Mouse (Mus musculus): ENCODE measurements at regions not wholly inside any gene's neighbourhood (a gene's known extent, or its start where the extent isn't known, plus 50 kb on each side); places are given as distances from the start of the nearest gene placed in this dataset.

- H3K9ac ChIP-seq (ENCODE audit: control insufficient read depth, low read depth, low read length, poor library complexity, severe bottlenecking), result no peak overlapping the region
- DNase-seq (ENCODE audit: low read depth, low spot score), result no peak
- no peaks in the 10 kb centered on the region for H3K9me3 ChIP-seq (replicated peaks; ENCODE audit: insufficient read depth, low read length)
- H3K27me3 ChIP-seq (ENCODE audit: control insufficient read depth in 1 of 2, insufficient read depth in 2 of 2, low read length in 2 of 2), result no peaks in the 10 kb centered on the region
- no peaks in the 10 kb centered on the region for H3K79me2 ChIP-seq (ENCODE audit: control insufficient read depth, insufficient read depth, low read length, poor library complexity)
- no peaks in the 10 kb centered on the region for H3K36me3 ChIP-seq (ENCODE audit: control insufficient read depth in 1 of 2, insufficient read depth in 2 of 2, low read length in 2 of 2)
- TF ChIP-seq SMC3 (IDR thresholded peaks at IDR 0.05; ENCODE audit: low read depth, low read length) (no peak), POLR2AphosphoS5 (IDR thresholded peaks at IDR 0.05; ENCODE audit: borderline replicate concordance, low read depth, low read length) (no peak), NRF1 (IDR thresholded peaks at IDR 0.05; ENCODE audit: insufficient read depth, low read depth, low read length, poor library complexity, severe bottlenecking) (no peak), CHD1 (IDR thresholded peaks at IDR 0.05; ENCODE audit: low read depth, low read length) (no peak), EP300 (IDR thresholded peaks at IDR 0.05; ENCODE audit: low read depth in 1 of 2, low read length in 2 of 2) (no peak), MYB (IDR thresholded peaks at IDR 0.05; ENCODE audit: low read depth, low read length) (no peak), MAX (IDR thresholded peaks at IDR 0.05; ENCODE audit: low read length) (no peak), TCF12 (IDR thresholded peaks at IDR 0.05; ENCODE audit: low read depth, low read length) (no peak), E2F4 (IDR thresholded peaks at IDR 0.05; ENCODE audit: borderline replicate concordance, low read depth, low read length) (no peak), GABPA (IDR thresholded peaks at IDR 0.05; ENCODE audit: low read depth, low read length) (no peak), BHLHE40 (IDR thresholded peaks at IDR 0.05; ENCODE audit: borderline replicate concordance, low read depth, low read length) (no peak), MEF2A (IDR thresholded peaks at IDR 0.05; ENCODE audit: extremely low read depth, insufficient replicate concordance, low read depth, low read length, poor library complexity, severe bottlenecking) (no peak), MXI1 (IDR thresholded peaks at IDR 0.05; ENCODE audit: low read depth, low read length) (no peak), ZC3H11A (IDR thresholded peaks at IDR 0.05; ENCODE audit: low read depth, low read length) (no peak)
- H3K4me3 ChIP-seq (ENCODE audit: control insufficient read depth in 1 of 2, insufficient read depth in 1 of 2, low read depth in 2 of 2, low read length in 2 of 2), result no peak overlapping the region
- H3K27ac ChIP-seq (ENCODE audit: control insufficient read depth, low read depth, low read length), result no peak overlapping the region
- H3K4me1 ChIP-seq (ENCODE audit: control insufficient read depth in 1 of 2, insufficient read depth in 2 of 2, low read length in 2 of 2), result no peaks in the 10 kb centered on the region
Observed at GRCm38 (mm10) chr7:72973771-72974170, 401.5 kb upstream of the Rgma start.

- Histone ChIP-seq H3K9me3 (replicated peaks; ENCODE audit: insufficient read depth, low read length) (no peaks in the 10 kb centered on the region), H3K27me3 (ENCODE audit: control insufficient read depth in 1 of 2, insufficient read depth in 2 of 2, low read length in 2 of 2) (no peaks in the 10 kb centered on the region), H3K4me3 (ENCODE audit: control insufficient read depth in 1 of 2, insufficient read depth in 1 of 2, low read depth in 2 of 2, low read length in 2 of 2) (no peak overlapping the region), H3K9ac (ENCODE audit: control insufficient read depth, low read depth, low read length, poor library complexity, severe bottlenecking) (no peak overlapping the region), H3K4me1 (ENCODE audit: control insufficient read depth in 1 of 2, insufficient read depth in 2 of 2, low read length in 2 of 2) (no peaks in the 10 kb centered on the region), H3K79me2 (ENCODE audit: control insufficient read depth, insufficient read depth, low read length, poor library complexity) (no peaks in the 10 kb centered on the region), H3K36me3 (ENCODE audit: control insufficient read depth in 1 of 2, insufficient read depth in 2 of 2, low read length in 2 of 2) (no peaks in the 10 kb centered on the region), H3K27ac (ENCODE audit: control insufficient read depth, low read depth, low read length) (no peak overlapping the region)
- TF ChIP-seq NELFE (IDR thresholded peaks at IDR 0.05; ENCODE audit: low read depth, low read length), result no peak
- TF ChIP-seq TBP (IDR thresholded peaks at IDR 0.05; ENCODE audit: low read depth, low read length), result no peak
- TF ChIP-seq ZKSCAN1 (IDR thresholded peaks at IDR 0.05; ENCODE audit: low read depth, low read length), result no peak
- no peak for TF ChIP-seq GATA1 (IDR thresholded peaks at IDR 0.05; ENCODE audit: low read depth, low read length)
- no peak for TF ChIP-seq CHD1 (IDR thresholded peaks at IDR 0.05; ENCODE audit: low read depth, low read length)
- TF ChIP-seq ZNF384 (IDR thresholded peaks at IDR 0.05; ENCODE audit: low read depth, low read length), result no peak
- TF ChIP-seq TCF12 (IDR thresholded peaks at IDR 0.05; ENCODE audit: low read depth, low read length), result no peak
- no peak for TF ChIP-seq KAT2A (conservative IDR thresholded peaks at IDR 0.05; ENCODE audit: low read depth, low read length)
- TF ChIP-seq BHLHE40 (IDR thresholded peaks at IDR 0.05; ENCODE audit: borderline replicate concordance, low read depth, low read length), result no peak
- no peak for TF ChIP-seq MYC (IDR thresholded peaks at IDR 0.05; ENCODE audit: low read depth, low read length)
- no peak for TF ChIP-seq ZC3H11A (IDR thresholded peaks at IDR 0.05; ENCODE audit: low read depth, low read length)
- no peak for DNase-seq (ENCODE audit: low read depth, low spot score)
Observed at GRCm38 (mm10) chr7:72974384-72974783, 400.9 kb upstream of the Rgma start.

Data from MEL (cell line).